Mouse (Mus musculus) lung, adult 2 months (tissue): ENCODE data around the gene Pias4. TPM values are rescaled to one million over a fixed set of nuclear protein-coding genes. Genes with fewer than 3 reads are reported as not detected.
"Not testable (repeated sequence)": the region's sequence is repeated elsewhere in the genome, so short reads cannot be mapped to it uniquely, and the experiment has no call there.

Experiments
- DNase-seq: peaks from one replicate; pipeline ENCODE4 v3.0.0; 2022
- H3K4me1 ChIP-seq: fragments of 200-500 bp; 2 replicates; pipeline ENCODE4 v1.6.1; 2011; ENCODE audit warnings: low read length; ENCODE audit not compliant: control insufficient read depth, insufficient read depth
- H3K4me3 ChIP-seq: fragments of 200-500 bp; replicated peaks from 2 replicates; pipeline ENCODE3; 2011; ENCODE audit warnings: low read depth, mild to moderate bottlenecking, control low read depth, low read length; ENCODE audit errors: extremely low read depth
- CTCF ChIP-seq: fragments of 200-500 bp; IDR thresholded peaks from 2 replicates; pipeline ENCODE4 v1.5.1; 2011; ENCODE audit warnings: mild to moderate bottlenecking, low read length, control low read depth; ENCODE audit not compliant: insufficient read depth
- POLR2A ChIP-seq: fragments of 200-500 bp; IDR thresholded peaks from 2 replicates; pipeline ENCODE4 v1.6.1; 2011; ENCODE audit warnings: low read depth, mild to moderate bottlenecking, control low read depth, low read length, borderline replicate concordance; ENCODE audit errors: extremely low read depth
- WGBS: fragments of 180-500 bp; shearing (Covaris S2); methylation state at CpG from one replicate; pipeline ENCODE4 v1.1.7; 2018; 5-methylcytosine and 5-hydroxymethylcytosine counted together
- polyA plus RNA-seq: library from polyadenylated mRNA; depleted of rRNA; stranded (reverse); fragments of >200 nt; gene quantifications from 2 replicates; pipeline ENCODE4 v1.2.3, GENCODE M21; 2012; rRNA removed

Pias4 gene
- polyA plus RNA-seq: 33.0 and 40.0 TPM in 2 replicates

- no peak for TF ChIP-seq CTCF
- peak; percentile 94 for TF ChIP-seq POLR2A
- WGBS: under 1% methylated on average over 51 of the region's 64 CpGs
- DNase-seq: peak; percentile 100
- Histone ChIP-seq H3K4me3 (peak within 1 kb of the TSS; percentile 88), H3K4me1 (peaks cover 11% of the 10 kb centered on the region)
These were observed at the start of gene Pias4 for GRCm38 (mm10) chr10:81167200-81168086. TSS of gene Pias4 (minus strand) at chr10:81167923.

DNA sequence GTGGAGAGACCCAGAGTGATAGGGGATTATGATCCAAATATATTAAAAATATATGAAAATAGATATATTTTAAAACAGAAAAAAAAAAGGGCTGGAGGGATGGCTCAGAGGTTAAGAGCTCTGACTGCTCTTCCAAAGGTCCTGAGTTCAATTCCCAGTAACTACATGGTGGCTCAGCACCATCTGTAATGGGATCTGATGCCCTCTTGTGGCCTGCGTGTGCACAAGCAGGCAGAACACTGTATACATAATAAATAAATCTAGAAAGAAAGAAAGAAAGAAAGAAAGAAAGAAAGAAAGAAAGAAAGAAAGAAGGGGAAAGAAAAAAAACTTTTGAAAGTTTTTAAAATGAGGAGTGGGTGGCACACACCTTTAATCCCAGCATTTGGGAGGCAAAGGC lies 49.5 kb upstream of the Pias4 start:
- H3K4me1 ChIP-seq, DNase-seq, H3K4me3 ChIP-seq: not testable (repeated sequence)
- 17% methylated on average over 1 of the region's 1 CpGs for WGBS
- TF ChIP-seq CTCF: peak; percentile 71

DNA sequence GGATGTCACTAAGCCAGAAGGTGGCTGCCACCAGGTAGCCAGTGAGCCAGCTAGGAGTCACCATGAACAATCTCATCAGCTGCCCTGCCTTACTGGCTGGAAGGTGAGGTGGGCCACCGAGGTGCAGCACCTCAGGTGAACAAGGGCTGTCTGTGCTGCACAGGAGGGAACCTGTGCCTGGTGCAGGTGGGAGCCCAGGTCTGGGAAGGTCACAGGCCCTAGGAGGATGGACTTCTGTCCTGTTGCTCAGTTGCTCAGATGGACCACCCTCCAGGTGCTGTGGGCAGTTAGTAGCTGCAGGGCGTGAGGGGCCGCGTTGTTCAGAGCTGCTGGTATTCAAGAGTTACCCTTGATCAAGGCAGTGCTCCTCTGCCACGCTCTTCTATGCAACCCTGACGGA lies 49.1 kb upstream of the Pias4 start:
- WGBS: 80% methylated on average over 6 of the region's 6 CpGs
- no peak for DNase-seq
- Histone ChIP-seq H3K4me3 (no peak overlapping the region), H3K4me1 (no peaks in the 10 kb centered on the region)
- no peak for TF ChIP-seq POLR2A
- TF ChIP-seq CTCF: no peak

DNA sequence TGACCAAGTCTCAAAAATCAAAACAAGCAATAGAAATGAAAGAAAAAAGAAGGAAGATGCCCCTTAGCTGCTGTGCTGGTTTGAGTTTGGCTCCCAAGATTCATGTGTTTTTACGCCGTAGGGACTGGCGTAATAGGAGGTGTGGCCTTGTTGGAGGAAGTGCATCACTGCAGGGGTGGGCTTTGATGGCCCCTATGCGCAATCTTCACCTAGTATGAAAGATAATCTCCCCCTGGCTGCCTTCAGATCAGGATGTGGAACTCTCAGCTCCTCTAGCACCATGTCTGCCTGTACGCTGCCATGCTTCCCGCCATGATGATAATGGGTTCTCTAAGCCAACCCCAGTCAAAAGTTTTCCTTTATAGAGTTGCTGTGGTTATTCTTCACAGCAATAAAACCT lies 48.5 kb upstream of the Pias4 start:
- WGBS: 89% methylated on average over 6 of the region's 6 CpGs
- no peaks in the 10 kb centered on the region for H3K4me1 ChIP-seq
- no peak overlapping the region for H3K4me3 ChIP-seq
- TF ChIP-seq POLR2A (no peak), CTCF (no peak)
- DNase-seq: no peak

DNA sequence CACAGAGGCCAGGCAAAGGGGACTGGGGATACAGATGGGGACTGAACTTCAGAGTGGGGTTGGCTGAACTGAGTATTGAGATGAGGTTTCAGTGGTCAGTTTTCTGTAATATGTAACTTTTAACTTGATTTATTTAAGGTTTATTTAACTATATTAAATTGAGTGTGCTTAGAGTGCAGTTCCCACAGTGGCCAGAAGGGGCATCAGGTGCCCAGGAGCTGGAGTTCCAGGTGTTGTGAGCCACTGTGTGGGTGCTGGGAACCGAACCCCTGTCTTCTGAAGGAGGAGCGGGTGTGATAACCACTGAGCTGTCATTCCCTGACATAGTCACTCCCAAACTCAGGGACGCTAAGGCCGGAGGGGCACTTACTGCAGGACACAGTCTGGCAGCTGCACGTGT lies 42.4 kb upstream of the Pias4 start:
- DNase-seq: no peak
- H3K4me1 ChIP-seq: no peaks in the 10 kb centered on the region
- WGBS: 89% methylated on average over 5 of the region's 5 CpGs
- H3K4me3 ChIP-seq: no peak overlapping the region
- TF ChIP-seq POLR2A: no peak

DNA sequence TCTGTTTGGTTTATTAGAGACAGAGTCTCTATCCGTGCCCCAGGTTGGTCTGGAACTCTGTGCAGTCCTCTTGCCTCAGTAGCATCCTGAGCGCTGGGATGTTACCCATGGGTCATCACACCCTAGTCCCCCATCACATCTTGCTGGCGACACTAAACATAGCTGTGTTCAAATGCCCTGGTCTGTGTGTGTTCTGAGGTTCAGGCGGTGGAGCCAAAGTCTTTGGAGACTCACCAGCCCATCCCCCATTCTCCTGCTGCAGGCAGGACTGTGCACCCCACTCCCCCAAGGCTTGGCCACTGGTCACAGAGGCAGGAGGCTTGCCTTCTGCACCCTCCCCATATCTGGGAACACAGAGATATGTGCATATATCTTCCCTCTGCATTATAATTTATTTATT lies 36.4 kb upstream of the Pias4 start:
- Histone ChIP-seq H3K4me3 (no peak overlapping the region), H3K4me1 (no peaks in the 10 kb centered on the region)
- no peak for DNase-seq
- TF ChIP-seq CTCF (no peak), POLR2A (no peak)
- 69% methylated on average over 4 of the region's 4 CpGs for WGBS

DNA sequence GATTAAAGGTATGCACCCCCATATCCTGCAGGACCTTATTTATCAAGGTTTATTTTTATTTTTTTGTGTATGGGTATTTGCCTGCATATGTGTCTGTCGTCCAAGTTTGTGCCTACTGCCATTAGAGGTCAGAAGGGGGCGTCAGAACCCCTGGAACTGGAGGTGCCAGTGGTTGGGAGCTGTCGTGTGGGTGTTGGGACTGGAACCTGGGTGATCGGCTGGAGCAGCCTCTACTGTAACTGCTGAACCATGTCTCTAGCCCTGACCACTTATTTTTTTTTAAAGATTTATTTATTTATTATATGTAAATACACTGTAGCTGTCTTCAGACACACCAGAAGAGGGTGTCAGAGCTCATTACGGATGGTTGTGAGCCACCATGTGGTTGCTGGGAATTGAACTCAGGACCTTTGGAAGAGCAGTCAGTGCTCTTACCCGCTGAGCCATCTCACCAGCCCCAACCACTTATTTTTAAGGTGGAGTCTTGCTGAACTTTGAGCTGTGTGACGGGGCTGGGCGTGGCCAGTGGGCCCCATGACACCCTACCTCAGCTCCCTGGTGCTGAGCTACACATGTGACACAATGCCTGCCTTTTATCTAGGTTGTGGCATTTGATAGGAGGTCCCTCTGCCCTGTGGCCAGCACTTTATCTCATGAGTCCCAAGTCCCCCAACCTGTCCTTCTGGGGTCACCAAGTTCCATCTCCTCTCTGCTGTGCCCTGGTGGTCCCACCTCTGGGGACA lies 35.4 kb upstream of the Pias4 start:
- Histone ChIP-seq H3K4me3 (no peak overlapping the region), H3K4me1 (no peaks in the 10 kb centered on the region; the same call in 1 of the 2 replicates)
- TF ChIP-seq POLR2A (no peak), CTCF (no peak)
- DNase-seq: no peak
- WGBS: 64% methylated on average over 8 of the region's 8 CpGs

DNA sequence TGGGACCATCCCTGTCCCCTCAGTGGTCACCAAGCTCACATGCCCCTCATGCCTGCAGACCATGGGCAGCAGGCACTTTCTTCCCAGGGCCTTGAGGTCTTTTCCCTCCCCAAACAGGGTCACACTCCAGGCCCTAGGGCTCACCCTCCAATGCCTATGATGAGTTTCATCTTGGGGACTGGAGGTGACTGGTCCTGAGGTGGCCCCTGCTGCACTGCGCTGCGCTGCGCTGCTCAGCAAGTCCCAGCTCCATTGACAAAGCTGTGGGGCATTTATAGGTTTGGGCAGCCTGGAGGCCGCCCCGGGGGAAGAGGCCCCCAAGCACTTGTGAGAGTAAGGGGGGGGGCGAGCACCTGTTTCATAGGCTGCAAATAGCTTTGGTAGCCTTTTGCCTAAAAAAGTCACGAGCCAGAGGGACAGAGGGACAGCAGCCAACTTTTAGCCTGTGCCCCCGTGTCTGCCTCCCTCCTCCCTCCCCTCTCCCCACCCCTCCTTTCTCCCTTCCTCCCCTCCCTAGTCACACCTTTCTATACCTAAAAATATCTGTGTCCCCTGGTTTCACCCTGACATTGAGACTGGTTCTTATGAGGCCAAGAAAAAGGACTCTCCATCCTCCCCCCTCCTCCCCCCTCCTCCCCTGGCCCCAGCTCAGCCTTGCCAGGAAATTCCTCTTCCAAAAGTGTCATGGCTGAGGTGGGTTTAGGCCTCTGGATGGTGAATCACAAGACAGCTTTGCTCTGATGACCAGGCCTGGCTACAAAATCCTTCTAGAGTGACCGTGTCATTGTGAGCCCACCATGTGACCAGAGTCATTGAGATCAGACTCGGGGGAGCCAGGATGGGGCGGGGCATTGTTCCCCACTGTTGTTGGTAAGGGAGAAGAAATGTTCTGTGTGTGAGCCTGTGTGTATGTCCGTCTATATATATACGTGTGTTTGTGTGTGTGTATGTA lies 34.4 kb upstream of the Pias4 start, which contains the start of gene Nmrk2:
Nmrk2 (minus strand) TSS at position 245 of the 952 bp plus-strand sequence.
- H3K4me3 ChIP-seq: no peak within 1 kb of the TSS
- H3K4me1 ChIP-seq: no peaks in the 10 kb centered on the region; the same call in 1 of the 2 replicates
- TF ChIP-seq POLR2A: no peak
- no peak for TF ChIP-seq CTCF
- DNase-seq: no peak
- 58% methylated on average over 13 of the region's 13 CpGs for WGBS

DNA sequence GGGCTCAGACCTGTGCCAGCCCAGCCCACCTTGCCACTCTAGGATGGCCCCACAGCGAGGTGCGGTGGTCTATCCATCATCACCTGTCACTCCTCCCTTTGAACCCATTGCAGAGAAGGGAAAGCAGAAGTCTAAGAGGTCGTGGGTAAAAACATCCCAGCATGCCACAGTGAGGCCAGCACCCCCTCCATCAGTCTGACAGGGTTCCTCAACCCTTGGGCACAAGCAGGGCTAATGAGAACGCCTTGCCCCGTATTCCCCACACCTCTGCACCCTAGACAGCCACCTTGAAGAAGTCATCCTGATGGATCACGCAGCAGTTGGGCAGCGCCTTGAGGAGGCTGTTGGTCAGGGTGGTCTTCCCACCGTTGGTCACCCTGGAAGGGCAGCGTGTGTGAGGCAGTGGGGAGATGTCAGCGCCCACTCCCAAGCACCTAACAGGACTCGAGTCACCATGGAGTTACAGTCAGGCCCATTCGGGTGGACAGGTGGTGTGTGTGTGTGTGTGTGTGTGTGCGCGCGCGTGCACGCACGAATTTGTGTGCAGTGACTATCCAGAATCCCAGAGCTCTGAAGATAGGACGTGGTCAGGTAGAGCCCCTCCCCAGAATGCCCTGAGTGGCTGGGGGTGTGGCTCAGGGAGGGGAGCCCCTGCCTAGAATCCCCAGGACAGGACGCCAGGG lies 33.0 kb upstream of the Pias4 start:
- H3K4me1 ChIP-seq: no peaks in the 10 kb centered on the region; the same call in 1 of the 2 replicates
- H3K4me3 ChIP-seq: no peak overlapping the region
- WGBS: 74% methylated on average over 20 of the region's 20 CpGs
- DNase-seq: no peak
- TF ChIP-seq CTCF (no peak), POLR2A (no peak)
